Mouse (Mus musculus): Measurements from ENCODE around the gene Pvalb. TPM values are rescaled to one million over a fixed set of nuclear protein-coding genes. Genes with fewer than 3 reads are reported as not detected.

The Pvalb gene
- polyA plus RNA-seq, 2 experiments: not detected

GRCm38 (mm10) chr15:78239453-78239852, 33.3 kb upstream of the Pvalb start:
- ATAC-seq (ENCODE audit: insufficient read depth) (no peak), DNase-seq (ENCODE audit: low read depth in 3 of 3, low spot score in 3 of 3) (peak; percentile 53 to 68 (median 63))
- Histone ChIP-seq H3K36me3 (replicated peaks; ENCODE audit: control insufficient read depth, insufficient read depth, low read depth) (no peaks in the 10 kb centered on the region), H3K27me3 (ENCODE audit: control insufficient read depth, insufficient read depth, low read length) (no peaks in the 10 kb centered on the region), H3K4me1 (replicated peaks; ENCODE audit: control insufficient read depth in 2 of 2, insufficient read depth in 2 of 2, low read length in 1 of 2) (peaks cover 0 to 3% of the 10 kb centered on the region in 2 experiments; a peak in 2 of 4 replicates), H3K4me3 (ENCODE audit: insufficient read depth in 1 of 2, low read depth in 2 of 2, low read length in 2 of 2) (no peak overlapping the region), H3K27ac (no peak overlapping the region), H3K4me2 (ENCODE audit: low read depth) (no peak overlapping the region), H3K9me3 (ENCODE audit: control insufficient read depth, low read length) (no peaks in the 10 kb centered on the region), H3K9ac (replicated peaks) (no peak overlapping the region)
- WGBS (ENCODE audit: insufficient replicate concordance): 20% methylated on average over 10 of the region's 10 CpGs
- TF ChIP-seq CTCF (IDR thresholded peaks at IDR 0.05; ENCODE audit: low read depth) (peak; percentile 97), EP300 (IDR thresholded peaks at IDR 0.05; ENCODE audit: low read depth) (no peak)

GRCm38 (mm10) chr15:78234823-78235509, 28.8 kb upstream of the Pvalb start:
- no peak for DNase-seq (ENCODE audit: low read depth in 3 of 3, low spot score in 3 of 3)
- H3K27ac ChIP-seq: no peak overlapping the region
- no peak overlapping the region for H3K4me3 ChIP-seq (ENCODE audit: insufficient read depth in 1 of 2, low read depth in 2 of 2, low read length in 2 of 2)
- no peak for ATAC-seq (ENCODE audit: insufficient read depth)
- TF ChIP-seq CTCF (IDR thresholded peaks at IDR 0.05; ENCODE audit: low read depth) (peak; percentile 35; the same call in 1 of the 2 replicates), EP300 (IDR thresholded peaks at IDR 0.05; ENCODE audit: low read depth) (no peak)
- 46% methylated on average over 5 of the region's 5 CpGs for WGBS (ENCODE audit: insufficient replicate concordance)
- no peak overlapping the region for H3K9ac ChIP-seq (replicated peaks)
- no peak overlapping the region for H3K4me2 ChIP-seq (ENCODE audit: low read depth)
- peaks cover 0 to 3% of the 10 kb centered on the region in 2 experiments; a peak in 2 of 4 replicates for H3K4me1 ChIP-seq (replicated peaks; ENCODE audit: control insufficient read depth in 2 of 2, insufficient read depth in 2 of 2, low read length in 1 of 2)
- H3K36me3 ChIP-seq (replicated peaks; ENCODE audit: control insufficient read depth, insufficient read depth, low read depth): no peaks in the 10 kb centered on the region
- H3K9me3 ChIP-seq (ENCODE audit: control insufficient read depth, low read length): no peaks in the 10 kb centered on the region
- H3K27me3 ChIP-seq (ENCODE audit: control insufficient read depth, insufficient read depth, low read length): no peaks in the 10 kb centered on the region

DNA sequence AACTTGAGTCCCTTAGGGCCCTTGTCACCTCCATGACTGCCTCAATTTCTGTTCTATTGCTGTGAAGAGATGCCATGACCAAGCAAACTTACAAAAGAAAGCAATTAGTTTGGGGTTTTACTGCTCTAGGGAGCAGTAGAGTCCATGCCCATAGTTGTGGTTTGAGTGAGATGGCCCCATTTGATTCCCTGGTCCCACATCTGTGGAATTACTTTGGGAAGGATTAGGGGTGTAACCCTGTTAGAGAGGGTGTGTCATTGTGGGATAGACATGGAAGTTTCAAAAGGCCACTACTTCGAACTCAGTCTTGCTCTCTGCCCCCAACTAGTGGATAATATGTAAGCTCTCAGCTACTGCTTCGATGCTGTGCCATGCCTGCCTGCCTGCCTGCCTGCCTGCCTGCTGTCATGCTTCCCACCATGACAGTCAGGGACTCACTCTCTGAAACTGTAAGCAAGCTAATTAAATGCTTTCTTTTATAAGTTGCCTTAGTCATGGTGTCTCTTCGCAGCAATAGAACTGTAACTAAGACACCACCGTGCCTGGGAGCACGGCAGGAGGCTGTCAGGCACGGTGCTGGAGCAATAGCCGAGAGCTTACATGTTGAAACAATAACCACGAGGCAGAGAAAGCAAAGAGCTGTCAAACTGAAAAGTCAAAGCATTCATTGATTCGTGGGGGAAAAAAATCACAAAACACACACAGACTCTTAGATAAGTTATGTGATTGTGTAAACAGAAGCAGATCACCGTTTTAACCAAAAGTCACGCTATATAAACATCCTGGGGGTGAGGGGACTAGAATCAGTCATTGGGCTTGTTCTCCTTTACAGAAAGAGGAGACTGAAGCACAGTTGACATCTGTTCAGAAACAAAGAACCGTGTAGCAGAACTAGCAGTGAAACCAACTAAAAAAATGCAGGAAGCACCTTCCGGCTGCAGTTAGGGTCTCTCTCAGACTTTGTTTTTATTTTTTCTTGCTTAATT, 25.4 kb upstream of the Pvalb start:
- Histone ChIP-seq H3K4me1 (replicated peaks; ENCODE audit: control insufficient read depth in 2 of 2, insufficient read depth in 2 of 2, low read length in 1 of 2) (peaks cover 0 to 3% of the 10 kb centered on the region in 2 experiments; a peak in 2 of 4 replicates), H3K9ac (replicated peaks) (no peak overlapping the region), H3K9me3 (ENCODE audit: control insufficient read depth, low read length) (no peaks in the 10 kb centered on the region), H3K27me3 (ENCODE audit: control insufficient read depth, insufficient read depth, low read length) (no peaks in the 10 kb centered on the region), H3K4me2 (ENCODE audit: low read depth) (no peak overlapping the region), H3K27ac (no peak overlapping the region), H3K4me3 (ENCODE audit: insufficient read depth in 1 of 2, low read depth in 2 of 2, low read length in 2 of 2) (no peak overlapping the region), H3K36me3 (replicated peaks; ENCODE audit: control insufficient read depth, insufficient read depth, low read depth) (no peaks in the 10 kb centered on the region)
- 41% methylated on average over 13 of the region's 13 CpGs for WGBS (ENCODE audit: insufficient replicate concordance)
- DNase-seq (ENCODE audit: low read depth in 3 of 3, low spot score in 3 of 3) (no peak), ATAC-seq (ENCODE audit: insufficient read depth) (no peak)
- TF ChIP-seq CTCF (IDR thresholded peaks at IDR 0.05; ENCODE audit: low read depth) (0 out of 2 replicates have a peak, but pooled peaks have one; percentile 23), EP300 (IDR thresholded peaks at IDR 0.05; ENCODE audit: low read depth) (no peak)

DNA sequence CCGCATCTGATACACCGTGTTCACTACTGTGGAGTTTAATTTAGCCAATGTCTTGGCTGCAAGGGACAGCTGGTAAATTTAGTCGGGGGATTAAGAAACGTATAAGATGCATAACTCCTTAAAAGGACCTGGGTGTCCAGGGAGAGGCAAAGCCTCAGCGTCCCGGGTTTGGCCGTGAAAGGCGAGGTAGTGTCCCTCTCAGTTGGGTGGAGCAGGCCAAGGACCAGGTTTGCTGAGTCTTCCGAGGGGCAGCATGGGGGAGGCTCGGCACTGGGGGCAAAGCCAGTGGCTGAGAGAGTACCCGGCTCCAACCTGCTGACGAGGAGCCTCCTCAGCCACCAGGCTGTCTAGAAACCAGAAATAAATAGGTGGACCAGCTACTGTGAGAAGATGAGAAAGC, 21.6 kb upstream of the Pvalb start:
- no peak overlapping the region for H3K9ac ChIP-seq (replicated peaks)
- H3K27ac ChIP-seq: no peak overlapping the region
- H3K4me3 ChIP-seq (ENCODE audit: insufficient read depth in 1 of 2, low read depth in 2 of 2, low read length in 2 of 2): no peak overlapping the region
- H3K9me3 ChIP-seq (ENCODE audit: control insufficient read depth, low read length): no peaks in the 10 kb centered on the region
- H3K4me2 ChIP-seq (ENCODE audit: low read depth): no peak overlapping the region
- TF ChIP-seq EP300 (IDR thresholded peaks at IDR 0.05; ENCODE audit: low read depth): no peak
- TF ChIP-seq CTCF (IDR thresholded peaks at IDR 0.05; ENCODE audit: low read depth): no peak
- no peaks in the 10 kb centered on the region for H3K36me3 ChIP-seq (replicated peaks; ENCODE audit: control insufficient read depth, insufficient read depth, low read depth)
- DNase-seq (ENCODE audit: low read depth in 3 of 3, low spot score in 3 of 3): no peak
- 67% methylated on average over 12 of the region's 12 CpGs for WGBS (ENCODE audit: insufficient replicate concordance)
- no peak for ATAC-seq (ENCODE audit: insufficient read depth)
- H3K4me1 ChIP-seq (replicated peaks; ENCODE audit: control insufficient read depth in 2 of 2, insufficient read depth in 2 of 2, low read length in 1 of 2): no peaks in the 10 kb centered on the region
- H3K27me3 ChIP-seq (ENCODE audit: control insufficient read depth, insufficient read depth, low read length): no peaks in the 10 kb centered on the region

GRCm38 (mm10) chr15:78215269-78215668, 9.1 kb upstream of the Pvalb start:
- H3K36me3 ChIP-seq (replicated peaks; ENCODE audit: control insufficient read depth, insufficient read depth, low read depth): no peaks in the 10 kb centered on the region
- H3K27me3 ChIP-seq (ENCODE audit: control insufficient read depth, insufficient read depth, low read length): no peaks in the 10 kb centered on the region
- DNase-seq (ENCODE audit: low read depth in 3 of 3, low spot score in 3 of 3) (no peak), ATAC-seq (ENCODE audit: insufficient read depth) (no peak)
- no peak overlapping the region for H3K4me3 ChIP-seq (ENCODE audit: insufficient read depth in 1 of 2, low read depth in 2 of 2, low read length in 2 of 2)
- H3K4me2 ChIP-seq (ENCODE audit: low read depth): no peak overlapping the region
- H3K9me3 ChIP-seq (ENCODE audit: control insufficient read depth, low read length): no peaks in the 10 kb centered on the region
- H3K9ac ChIP-seq (replicated peaks): no peak overlapping the region
- no peak overlapping the region for H3K27ac ChIP-seq
- H3K4me1 ChIP-seq (replicated peaks; ENCODE audit: control insufficient read depth in 2 of 2, insufficient read depth in 2 of 2, low read length in 1 of 2): no peaks in the 10 kb centered on the region
- 59% methylated on average over 9 of the region's 9 CpGs for WGBS (ENCODE audit: insufficient replicate concordance)
- no peak for TF ChIP-seq EP300 (IDR thresholded peaks at IDR 0.05; ENCODE audit: low read depth)
- no peak for TF ChIP-seq CTCF (IDR thresholded peaks at IDR 0.05; ENCODE audit: low read depth)
